Comparison of ENCODE assay signal across 7 mouse cellular contexts in the genomic region with DNA sequence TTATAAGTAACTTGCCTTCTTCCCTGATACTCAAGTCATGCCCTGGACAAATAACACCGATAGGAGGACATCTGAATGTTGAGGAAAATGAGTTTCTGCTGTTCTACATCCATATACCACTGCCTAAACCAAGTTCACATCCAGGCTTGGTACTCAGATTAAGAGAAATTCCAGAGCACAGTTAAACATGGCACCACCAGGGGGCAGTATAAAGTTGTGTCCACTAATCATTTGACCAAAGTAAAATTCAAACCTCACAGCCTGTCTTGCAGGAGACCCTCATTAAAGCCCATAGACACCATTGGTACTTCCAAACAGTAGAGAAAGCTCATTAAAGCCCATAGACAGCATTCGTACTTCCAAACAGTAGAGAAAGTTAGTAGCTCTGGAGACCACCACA.
A peak's percentile ranks its signal among the peaks of the same experiment; 100 is the strongest.
DNase-seq lines count a peak whose midpoint lies in the region; ATAC-seq and TF ChIP-seq lines count a peak whose summit lies in the region.

No protein-coding gene starts in this region.

- no peak for ATAC-seq in embryonic facial prominence, embryonic 11.5 days (replicated peaks; ENCODE audit: insufficient number of reproducible peaks, low FRiP score, low TSS enrichment, low read depth)
- peak; percentile 46; the same call in 1 of the 2 replicates for ATAC-seq in kidney, embryonic 14.5 days (ENCODE audit: low FRiP score, low TSS enrichment)

- no peaks in the 10 kb centered on the region for H3K9me3 ChIP-seq in embryonic facial prominence, embryonic 11.5 days (replicated peaks; ENCODE audit: control insufficient read depth, low read length)
- no peaks in the 10 kb centered on the region for H3K9me3 ChIP-seq in kidney, embryonic 14.5 days (ENCODE audit: control insufficient read depth, low read length)

- no peak for TF ChIP-seq POLR2A in liver, adult 2 months (IDR thresholded peaks at IDR 0.05; ENCODE audit: extremely low read depth, insufficient read depth, low read length)

- H3K79me2 ChIP-seq in liver, adult 2 months (ENCODE audit: control insufficient read depth, insufficient read depth, low read length): no peaks in the 10 kb centered on the region

- peak; percentile 34; the same call in 1 of the 2 replicates for TF ChIP-seq CTCF in liver, adult 2 months (IDR thresholded peaks at IDR 0.05; ENCODE audit: low read depth, low read length)

- 46% methylated on average over 2 of the region's 2 CpGs for WGBS in embryonic facial prominence, embryonic 11.5 days
- 52% methylated on average over 2 of the region's 2 CpGs for WGBS in kidney, embryonic 14.5 days
- WGBS in liver, adult 2 months: 52% methylated on average over 2 of the region's 2 CpGs

- H3K9ac ChIP-seq in embryonic facial prominence, embryonic 11.5 days (replicated peaks; ENCODE audit: low read length): no peak overlapping the region
- no peak overlapping the region for H3K9ac ChIP-seq in kidney, embryonic 14.5 days (ENCODE audit: low read depth, low read length)
- no peak overlapping the region for H3K9ac ChIP-seq in liver, adult 2 months (ENCODE audit: low read depth, low read length)

- no peaks in the 10 kb centered on the region for H3K4me1 ChIP-seq in embryonic facial prominence, embryonic 11.5 days (ENCODE audit: control insufficient read depth, insufficient read depth, low read length)
- no peaks in the 10 kb centered on the region for H3K4me1 ChIP-seq in kidney, embryonic 14.5 days (ENCODE audit: control insufficient read depth, insufficient read depth, low read length)
- no peaks in the 10 kb centered on the region for H3K4me1 ChIP-seq in liver, adult 2 months (ENCODE audit: control insufficient read depth, insufficient read depth, low read length)

- no peak overlapping the region for H3K4me2 ChIP-seq in embryonic facial prominence, embryonic 11.5 days (ENCODE audit: low read depth, low read length)
- no peak overlapping the region for H3K4me2 ChIP-seq in kidney, embryonic 14.5 days (replicated peaks; ENCODE audit: low read depth, low read length)

- DNase-seq in testis, postnatal 10 days (ENCODE audit: low spot score): peak; percentile 80
- no peak for DNase-seq in testis, postnatal 14 days (ENCODE audit: low spot score)
- peak; percentile 49 to 69 for DNase-seq in adrenal gland, postnatal 36 days
- peak; percentile 84 for DNase-seq in embryonic facial prominence, embryonic 11.5 days (ENCODE audit: low spot score)
- peak; percentile 30 for DNase-seq in liver, adult 2 months (ENCODE audit: extremely low read depth, low read depth, low spot score)
- peak; percentile 9 for DNase-seq in skeletal muscle tissue, adult 2 months (ENCODE audit: low read depth, low spot score)

- H3K27ac ChIP-seq in embryonic facial prominence, embryonic 11.5 days (replicated peaks; ENCODE audit: low read depth, low read length): no peak overlapping the region
- H3K27ac ChIP-seq in kidney, embryonic 14.5 days (ENCODE audit: low read depth, low read length): no peak overlapping the region
- H3K27ac ChIP-seq in liver, adult 2 months (replicated peaks; ENCODE audit: insufficient read depth, low read depth, low read length): no peak overlapping the region

- no peak overlapping the region for H3K4me3 ChIP-seq in embryonic facial prominence, embryonic 11.5 days (ENCODE audit: low read depth, low read length)
- no peak overlapping the region for H3K4me3 ChIP-seq in kidney, embryonic 14.5 days (ENCODE audit: low read length)
- H3K4me3 ChIP-seq in liver, adult 2 months (ENCODE audit: insufficient read depth, low read depth, low read length): no peak overlapping the region

- no peaks in the 10 kb centered on the region for H3K36me3 ChIP-seq in embryonic facial prominence, embryonic 11.5 days (replicated peaks; ENCODE audit: control insufficient read depth, insufficient read depth, low read depth, low read length)
- H3K36me3 ChIP-seq in kidney, embryonic 14.5 days (ENCODE audit: control insufficient read depth, insufficient read depth, low read length): no peaks in the 10 kb centered on the region
- no peaks in the 10 kb centered on the region for H3K36me3 ChIP-seq in liver, adult 2 months (ENCODE audit: control insufficient read depth, insufficient read depth, low read length)

- H3K27me3 ChIP-seq in embryonic facial prominence, embryonic 11.5 days (ENCODE audit: control insufficient read depth, insufficient read depth, low read length): no peaks in the 10 kb centered on the region
- no peaks in the 10 kb centered on the region for H3K27me3 ChIP-seq in kidney, embryonic 14.5 days (ENCODE audit: control insufficient read depth, insufficient read depth, low read length)
- H3K27me3 ChIP-seq in liver, adult 2 months (ENCODE audit: control insufficient read depth, insufficient read depth, low read length): no peaks in the 10 kb centered on the region
